Comparison of ENCODE assay signal across 8 mouse cellular contexts in genomic region chr2:18698663-18699385, GRCm38 (mm10). TPM values are rescaled to one million over a fixed set of nuclear protein-coding genes. Genes with fewer than 3 reads are reported as not detected.
A peak's percentile ranks its signal among the peaks of the same experiment; 100 is the strongest.
DNase-seq lines count a peak whose midpoint lies in the region; ATAC-seq lines count a peak whose summit lies in the region.

No protein-coding gene starts in this region.

- peaks cover 21% of the 10 kb centered on the region for H3K4me1 ChIP-seq in forebrain, embryonic 16.5 days (replicated peaks; ENCODE audit: control insufficient read depth, insufficient read depth, low read length)
- H3K4me1 ChIP-seq in midbrain, embryonic 15.5 days: peaks cover 19% of the 10 kb centered on the region

- H3K27ac ChIP-seq in forebrain, embryonic 16.5 days (ENCODE audit: low read length): no peak overlapping the region
- H3K27ac ChIP-seq in midbrain, embryonic 15.5 days: no peak overlapping the region

- H3K27me3 ChIP-seq in forebrain, embryonic 16.5 days (replicated peaks; ENCODE audit: control insufficient read depth, insufficient read depth, low read length): peaks cover 39% of the 10 kb centered on the region
- peaks cover 51% of the 10 kb centered on the region for H3K27me3 ChIP-seq in midbrain, embryonic 15.5 days (replicated peaks)

- peak; percentile 5 to 31 for DNase-seq in adrenal gland, adult 18-20 months (ENCODE audit: low spot score in 2 of 2)
- DNase-seq in adrenal gland, postnatal 4 days (ENCODE audit: low spot score in 2 of 2): no peak
- peak; percentile 14 for DNase-seq in ovary, postnatal 36 days (ENCODE audit: low spot score)
- DNase-seq in ovary, postnatal 14 days (ENCODE audit: low spot score): no peak
- DNase-seq in kidney, postnatal 10 days: peak; percentile 36
- no peak for DNase-seq in adipocyte (ENCODE audit: low spot score)

- peak overlapping the region; percentile 16; the same call in 1 of the 2 replicates for H3K4me2 ChIP-seq in forebrain, embryonic 16.5 days (ENCODE audit: low read length)
- H3K4me2 ChIP-seq in midbrain, embryonic 15.5 days: no peak overlapping the region

- H3K9ac ChIP-seq in forebrain, embryonic 16.5 days (replicated peaks; ENCODE audit: low read depth, low read length): no peak overlapping the region
- H3K9ac ChIP-seq in midbrain, embryonic 15.5 days: no peak overlapping the region

- under 1% methylated on average over 56 of the region's 56 CpGs for WGBS in forebrain, embryonic 16.5 days
- WGBS in midbrain, embryonic 15.5 days: under 1% methylated on average over 56 of the region's 56 CpGs

- no peaks in the 10 kb centered on the region for H3K36me3 ChIP-seq in forebrain, embryonic 16.5 days (ENCODE audit: control insufficient read depth, insufficient read depth)
- H3K36me3 ChIP-seq in midbrain, embryonic 15.5 days (replicated peaks): no peaks in the 10 kb centered on the region

- peak overlapping the region; percentile 1; the same call in 1 of the 2 replicates for H3K4me3 ChIP-seq in forebrain, embryonic 16.5 days (replicated peaks; ENCODE audit: low read length)
- H3K4me3 ChIP-seq in midbrain, embryonic 15.5 days: 0 out of 2 replicates have a peak overlapping the region, but pooled peaks have one; percentile 4

- 0 out of 2 replicates have a peak, but pooled peaks have one; percentile 11 for ATAC-seq in forebrain, embryonic 16.5 days
- ATAC-seq in midbrain, embryonic 15.5 days (replicated peaks): peak; percentile 44

- H3K9me3 ChIP-seq in forebrain, embryonic 16.5 days (ENCODE audit: control insufficient read depth, low read length): no peaks in the 10 kb centered on the region
- H3K9me3 ChIP-seq in midbrain, embryonic 15.5 days: no peaks in the 10 kb centered on the region

RNA-seq across cellular contexts. Expression of gene Spag6, which starts 5.0 kb away (rescaled TPM):
- total RNA-seq in adrenal gland, adult 18-20 months (2021): under 1 TPM; 0.51 to 0.66 TPM
- 1 to 10 TPM; 1.2 to 1.4 TPM for total RNA-seq in adrenal gland, postnatal 4 days (2021)
- polyA plus RNA-seq in forebrain, embryonic 16.5 days (2015; fragmentation: Nextera tagmentation; extraction: Ambion mirVana): not detected in 2 replicates
- 0.14 and 0.17 TPM in 2 replicates for polyA plus RNA-seq in midbrain, embryonic 15.5 days (2015; fragmentation: Nextera tagmentation; extraction: Ambion mirVana)

RNA-seq across cellular contexts. Expression of gene Bmi1, which starts 22.0 kb away (rescaled TPM):
- 10 to 100 TPM; 63.8 to 81.4 TPM for total RNA-seq in adrenal gland, adult 18-20 months (2021)
- 10 to 100 TPM; 46.6 to 50.7 TPM for total RNA-seq in adrenal gland, postnatal 4 days (2021)
- 34.8 and 40.9 TPM in 2 replicates for polyA plus RNA-seq in forebrain, embryonic 16.5 days (2015; fragmentation: Nextera tagmentation; extraction: Ambion mirVana)
- polyA plus RNA-seq in midbrain, embryonic 15.5 days (2015; fragmentation: Nextera tagmentation; extraction: Ambion mirVana): 22.0 and 25.0 TPM in 2 replicates

RNA-seq across cellular contexts. Expression of gene Commd3, which starts 26.6 kb away (rescaled TPM):
- 100 to 1,000 TPM; 105 to 112 TPM for total RNA-seq in adrenal gland, adult 18-20 months (2021)
- 100 to 1,000 TPM; 117 to 135 TPM for total RNA-seq in adrenal gland, postnatal 4 days (2021)
- polyA plus RNA-seq in forebrain, embryonic 16.5 days (2015; fragmentation: Nextera tagmentation; extraction: Ambion mirVana): 291 TPM in 2 replicates
- 179 and 185 TPM in 2 replicates for polyA plus RNA-seq in midbrain, embryonic 15.5 days (2015; fragmentation: Nextera tagmentation; extraction: Ambion mirVana)

Comparison
In these comparisons a context has a peak if more than half of its experiments do, and no peak if none do; other contexts are left out.
1. DNase-seq: peak in adrenal gland, adult 18-20 months (2 of 2), ovary, postnatal 36 days (single experiment) and kidney, postnatal 10 days (single experiment); none in adrenal gland, postnatal 4 days (0 of 2), ovary, postnatal 14 days (single experiment) and adipocyte (single experiment).